Mouse (Mus musculus) cortical plate, adult 2 months (tissue): ENCODE measurements around the gene Bmpr1a.

ENCODE experiments used
- CTCF ChIP-seq: fragments of 200-500 bp; IDR thresholded peaks from 2 replicates; pipeline ENCODE4 v1.5.1; 2011; ENCODE audit warnings: mild to moderate bottlenecking, control low read depth, low read length; ENCODE audit not compliant: insufficient read depth; ENCODE audit errors: extremely low read depth
- POLR2A ChIP-seq: fragments of 200-500 bp; IDR thresholded peaks from 2 replicates; pipeline ENCODE4 v1.6.1; 2011; ENCODE audit warnings: mild to moderate bottlenecking, low read length, control low read depth; ENCODE audit not compliant: insufficient read depth; ENCODE audit errors: extremely low read depth

DNA sequence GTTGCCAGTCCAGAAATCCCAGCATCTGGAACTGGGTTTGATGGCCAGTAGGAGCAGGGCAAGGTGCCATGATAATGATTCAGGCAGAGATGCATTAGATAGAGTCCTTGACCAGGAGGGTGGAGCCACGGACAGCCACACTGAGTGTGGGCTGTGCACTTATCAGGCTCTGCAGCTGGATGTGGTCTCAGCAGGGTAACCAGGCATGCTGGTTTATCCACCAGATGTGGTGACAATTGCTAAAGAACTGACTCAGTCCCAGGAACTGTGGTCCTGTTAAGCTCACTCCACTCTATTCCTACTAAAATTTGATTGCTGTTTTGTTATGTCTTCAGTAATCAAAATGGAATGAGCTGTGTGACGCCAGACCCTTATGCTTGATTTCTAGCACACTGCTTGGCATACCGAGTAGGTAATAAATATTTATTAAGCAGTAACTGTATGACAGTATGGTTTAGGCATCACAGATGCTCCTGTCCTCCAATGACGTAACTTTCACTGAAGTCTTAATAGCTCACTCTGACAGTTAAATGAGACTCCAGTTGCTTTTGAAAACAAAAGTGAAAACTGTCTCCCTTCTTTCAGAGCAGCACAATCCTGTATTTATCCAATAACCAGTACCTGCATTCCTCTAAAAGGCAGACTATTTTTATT lies 5.2 kb upstream of the Bmpr1a start:
- no peak for TF ChIP-seq CTCF
- TF ChIP-seq POLR2A = no peak
